Mouse (Mus musculus): Measurements from ENCODE around the gene Frmd8.
"Not testable (repeated sequence)": the region's sequence is repeated elsewhere in the genome, so short reads cannot be mapped to it uniquely, and the experiment has no call there.

Gene Frmd8

DNA sequence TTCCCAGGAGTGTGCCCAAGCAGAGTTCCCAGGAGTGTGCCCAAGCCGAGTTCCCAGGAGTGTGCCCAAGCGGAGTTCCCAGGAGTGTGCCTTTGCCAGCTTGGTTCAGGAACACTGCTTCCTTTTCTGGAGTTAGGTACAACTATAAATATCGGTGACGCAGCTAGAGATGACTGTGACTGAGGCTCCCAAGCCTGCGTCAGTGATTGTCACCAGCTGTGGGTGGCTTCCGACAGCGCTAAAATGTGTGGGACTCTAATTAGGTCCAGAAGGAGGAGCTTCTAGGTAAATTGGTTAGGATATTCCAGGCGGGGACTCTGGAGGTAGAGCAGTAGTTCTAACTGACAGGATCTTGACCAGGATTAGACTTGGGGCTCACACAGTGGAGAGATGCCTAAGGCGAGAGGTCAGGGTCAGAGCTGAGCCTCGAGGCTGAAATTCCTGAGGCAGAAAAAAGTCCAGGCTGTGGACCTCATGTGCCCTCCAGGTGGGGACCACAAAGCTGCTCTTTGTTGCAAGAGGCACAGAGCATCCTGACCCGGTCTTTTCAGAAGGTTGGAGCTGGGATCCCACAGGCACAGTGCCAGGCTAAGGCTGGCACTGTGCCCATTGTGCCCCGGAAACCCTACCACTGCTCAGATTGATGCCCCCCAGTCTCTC, 52.8 kb downstream of the Frmd8 start:
- in situ Hi-C loops (cut with MboI; ENCODE audit: low pct_unique_long_range_greater_than_20kb in 1 of 2, low sequenced_read_pairs in 2 of 2, unreplicated experiment in 1 of 2) = no loop called here

DNA sequence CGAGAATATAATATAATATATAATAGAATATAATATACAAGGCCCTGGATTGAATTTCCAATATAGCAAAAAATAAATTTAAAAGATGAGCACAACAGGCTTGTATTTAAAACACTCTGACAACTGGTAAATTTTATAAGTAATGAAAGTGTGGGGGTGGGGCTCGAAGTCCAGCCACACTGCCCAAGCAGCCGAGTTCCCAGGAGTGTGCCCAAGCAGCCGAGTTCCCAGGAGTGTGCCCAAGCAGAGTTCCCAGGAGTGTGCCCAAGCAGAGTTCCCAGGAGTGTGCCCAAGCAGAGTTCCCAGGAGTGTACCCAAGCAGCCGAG, 53.3 kb downstream of the Frmd8 start:
- in situ Hi-C loops (cut with MboI; ENCODE audit: low pct_unique_long_range_greater_than_20kb in 1 of 2, low sequenced_read_pairs in 2 of 2, unreplicated experiment in 1 of 2) = no loop called here

DNA sequence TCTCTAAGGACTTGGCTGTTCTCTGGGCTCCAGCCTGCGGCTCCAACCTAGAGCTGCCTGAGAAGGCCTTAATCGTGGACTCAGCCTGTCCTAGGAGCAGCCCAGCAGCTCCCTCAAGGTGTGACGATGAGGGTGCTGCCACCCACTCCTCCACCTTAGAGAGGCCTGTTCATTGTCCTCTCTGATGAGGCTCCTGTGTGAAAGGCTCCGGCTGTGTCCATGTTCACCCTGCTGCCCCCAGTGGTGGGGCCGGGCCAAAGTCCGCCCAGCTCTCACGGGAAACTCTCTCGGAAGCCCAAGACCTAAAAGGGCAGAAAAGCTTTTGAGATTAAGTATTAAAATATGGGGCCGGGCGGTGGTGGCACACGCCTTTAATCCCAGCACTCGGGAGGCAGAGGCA, 55.5 kb downstream of the Frmd8 start:
- in situ Hi-C loops (cut with MboI; ENCODE audit: low pct_unique_long_range_greater_than_20kb in 1 of 2, low sequenced_read_pairs in 2 of 2, unreplicated experiment in 1 of 2) = no loop called here

DNA sequence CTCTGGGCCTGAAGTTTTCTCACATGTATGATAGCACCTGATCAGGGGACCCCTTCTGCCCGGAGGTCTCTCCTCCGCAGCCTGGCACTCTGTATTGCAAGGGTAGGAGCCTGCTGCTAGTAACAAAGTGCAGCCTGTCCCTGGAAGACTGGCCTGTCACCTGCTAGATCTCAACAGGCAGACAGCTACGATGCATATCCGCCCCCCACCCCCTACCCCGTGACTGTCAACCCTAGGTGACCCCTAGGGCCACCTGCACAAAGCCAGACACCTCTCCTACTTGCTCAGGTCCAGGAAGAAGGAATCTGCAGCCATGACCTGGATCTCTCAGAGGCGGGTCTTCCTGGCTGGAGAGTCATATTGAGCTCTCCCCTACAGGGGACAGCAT, 56.5 kb downstream of the Frmd8 start:
- in situ Hi-C loops (cut with MboI; ENCODE audit: low pct_unique_long_range_greater_than_20kb in 1 of 2, low sequenced_read_pairs in 2 of 2, unreplicated experiment in 1 of 2) = no loop called here

DNA sequence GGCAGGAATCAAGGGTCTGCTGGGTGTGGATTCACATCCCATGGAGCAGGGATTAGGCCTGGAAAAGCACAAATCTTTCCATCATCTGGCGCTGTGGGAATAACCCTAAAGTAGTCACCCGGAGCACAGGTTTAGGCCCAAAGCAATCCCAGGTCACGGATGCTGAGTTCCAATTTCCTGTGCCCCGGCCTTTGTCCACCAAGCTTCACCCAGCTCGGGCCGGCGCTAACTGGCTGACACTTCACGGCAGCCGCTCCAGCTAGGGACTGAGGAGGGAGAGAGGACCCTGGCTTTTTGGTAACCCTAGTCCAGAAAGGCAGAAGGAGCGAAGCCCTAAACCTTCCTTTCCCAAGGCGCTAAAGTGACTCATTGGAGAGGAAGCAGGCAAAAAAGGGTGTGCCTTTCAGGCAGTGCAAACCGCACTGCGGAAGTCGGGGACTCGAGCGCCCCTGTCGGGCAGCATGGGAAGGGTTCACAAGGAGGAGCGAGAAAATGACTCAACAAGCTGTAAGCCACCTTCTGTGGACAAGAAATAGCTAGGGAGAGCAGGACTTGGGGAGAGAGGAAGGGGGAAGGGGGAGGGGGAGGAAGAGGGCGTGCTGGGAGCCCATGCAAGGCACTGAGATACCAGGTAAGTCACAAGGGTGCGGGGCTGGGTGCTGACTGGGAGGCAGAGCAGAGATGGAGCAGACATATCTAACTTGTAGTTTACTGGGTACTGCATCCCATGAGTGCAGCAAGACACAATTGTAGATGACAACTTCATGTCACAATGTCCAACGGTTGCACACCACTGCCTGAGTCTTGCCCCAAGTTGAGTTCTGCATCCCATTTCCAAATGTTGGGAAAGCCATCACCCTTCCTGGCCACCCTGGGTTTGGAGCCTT, 57.1 kb downstream of the Frmd8 start:
- in situ Hi-C loops (cut with MboI; ENCODE audit: low pct_unique_long_range_greater_than_20kb in 1 of 2, low sequenced_read_pairs in 2 of 2, unreplicated experiment in 1 of 2) = no loop called here

DNA sequence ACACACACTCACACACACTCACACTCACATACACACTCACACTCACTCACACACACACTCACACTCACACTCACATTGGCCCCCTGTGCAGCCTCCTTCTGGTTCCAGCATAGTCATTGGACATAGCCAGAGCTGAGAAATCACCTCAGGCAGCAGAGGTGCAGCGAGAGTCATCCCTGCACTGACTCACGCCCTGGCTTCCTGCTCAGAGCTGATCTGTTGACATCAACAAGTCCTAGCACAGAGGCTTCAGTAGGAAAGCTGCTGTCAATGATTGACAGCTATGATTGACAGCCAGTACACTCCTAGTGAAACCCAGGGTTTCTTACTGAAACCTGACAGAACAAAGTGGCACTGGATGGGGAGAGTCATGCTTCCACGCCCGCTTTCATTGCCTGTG, 59.1 kb downstream of the Frmd8 start:
- in situ Hi-C loops (cut with MboI; ENCODE audit: low pct_unique_long_range_greater_than_20kb in 1 of 2, low sequenced_read_pairs in 2 of 2, unreplicated experiment in 1 of 2) = no loop called here

DNA sequence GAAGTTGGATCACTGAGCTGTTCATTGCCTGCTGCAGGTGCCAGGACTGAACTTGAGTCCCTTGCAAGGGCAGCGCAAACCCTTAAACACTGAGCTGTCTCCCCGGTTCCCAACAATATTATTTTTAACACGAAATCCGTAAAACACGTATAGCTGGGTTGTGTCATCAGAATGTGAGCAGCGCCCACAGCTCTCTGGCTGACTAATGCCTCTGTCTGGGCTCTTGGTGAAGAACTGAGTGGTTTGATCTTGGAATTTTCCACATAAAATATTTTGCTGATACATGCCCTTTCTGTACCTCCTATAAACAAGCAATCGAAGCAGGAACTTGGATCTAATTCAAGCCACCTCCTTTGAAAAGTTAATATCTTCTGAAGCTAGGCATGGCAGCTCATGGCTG, 60.1 kb downstream of the Frmd8 start:
- in situ Hi-C loops (cut with MboI; ENCODE audit: low pct_unique_long_range_greater_than_20kb in 1 of 2, low sequenced_read_pairs in 2 of 2, unreplicated experiment in 1 of 2) = no loop called here

DNA sequence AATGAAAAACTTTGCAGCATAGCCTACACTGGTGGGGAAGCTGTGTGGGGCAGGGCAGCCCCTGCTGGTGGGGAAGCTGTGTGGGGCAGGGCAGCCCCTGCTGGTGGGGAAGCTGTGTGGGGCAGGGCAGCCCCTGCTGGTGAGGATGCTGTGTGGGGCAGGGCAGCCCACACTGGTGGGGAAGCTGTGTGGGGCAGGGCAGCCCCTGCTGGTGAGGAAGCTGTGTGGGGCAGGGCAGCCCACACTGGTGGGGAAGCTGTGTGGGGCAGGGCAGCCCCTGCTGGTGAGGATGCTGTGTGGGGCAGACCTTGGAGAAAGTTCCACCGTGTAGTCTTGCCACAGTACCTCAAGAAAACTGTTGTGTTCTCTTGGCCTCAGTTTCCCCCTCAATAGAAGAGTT, 61.0 kb downstream of the Frmd8 start:
- in situ Hi-C loops (cut with MboI; ENCODE audit: low pct_unique_long_range_greater_than_20kb in 1 of 2, low sequenced_read_pairs in 2 of 2, unreplicated experiment in 1 of 2) = not testable (repeated sequence)

DNA sequence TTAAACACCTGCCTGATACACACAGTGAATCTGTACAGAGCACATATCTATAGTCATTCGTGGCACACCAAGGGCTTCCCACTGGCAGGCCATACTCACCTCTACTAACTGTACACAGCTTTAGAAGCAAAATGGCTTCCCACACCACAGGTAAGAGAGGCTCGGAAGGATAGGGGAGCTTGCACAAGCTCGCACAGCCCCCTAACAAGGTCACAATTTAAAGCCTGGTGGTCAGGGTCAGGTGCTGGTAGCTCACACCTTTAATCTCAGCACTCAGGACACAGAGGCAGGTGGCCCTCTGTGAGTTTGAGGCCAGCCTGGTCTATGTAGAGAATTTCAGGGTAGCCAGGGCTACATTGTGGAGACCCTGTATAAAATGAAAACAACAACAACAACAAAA, 61.5 kb downstream of the Frmd8 start:
- in situ Hi-C loops (cut with MboI; ENCODE audit: low pct_unique_long_range_greater_than_20kb in 1 of 2, low sequenced_read_pairs in 2 of 2, unreplicated experiment in 1 of 2) = no loop called here

DNA sequence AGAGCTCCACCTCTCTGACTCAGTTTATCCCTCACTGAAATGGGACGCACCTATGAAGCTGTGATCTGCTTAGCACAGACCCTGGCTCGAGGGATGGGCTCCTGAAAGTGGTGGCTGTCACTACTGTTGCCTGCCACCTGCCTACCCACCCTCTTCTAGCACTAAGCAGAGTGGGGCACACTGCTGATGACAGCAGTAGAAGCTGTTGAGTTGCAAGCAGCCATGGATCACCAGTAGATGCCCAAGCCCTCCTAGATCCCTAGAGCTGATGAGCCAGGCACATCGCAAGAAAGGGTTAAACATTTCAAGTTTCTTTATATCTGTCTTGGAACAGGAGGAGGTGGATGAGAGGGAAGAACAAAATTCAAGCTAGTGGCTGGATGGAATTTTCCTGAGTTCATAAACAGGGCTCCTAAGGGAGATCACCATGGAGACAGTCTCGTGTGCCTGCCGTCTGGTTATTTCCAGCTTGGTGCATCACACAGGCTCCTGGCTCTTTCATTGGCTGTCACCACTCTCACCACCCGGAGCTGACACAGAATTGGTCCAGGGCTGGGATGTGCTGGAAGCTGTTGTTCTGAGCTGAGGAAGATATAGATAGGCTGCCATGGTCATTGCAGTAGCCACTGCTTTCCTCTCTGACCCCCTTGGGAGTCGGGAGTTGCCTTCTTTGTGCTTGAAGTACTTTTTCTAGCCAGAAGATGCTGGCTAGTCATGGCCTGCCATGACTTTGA, 63.1 kb downstream of the Frmd8 start:
- in situ Hi-C loops (cut with MboI; ENCODE audit: low pct_unique_long_range_greater_than_20kb in 1 of 2, low sequenced_read_pairs in 2 of 2, unreplicated experiment in 1 of 2) = no loop called here

DNA sequence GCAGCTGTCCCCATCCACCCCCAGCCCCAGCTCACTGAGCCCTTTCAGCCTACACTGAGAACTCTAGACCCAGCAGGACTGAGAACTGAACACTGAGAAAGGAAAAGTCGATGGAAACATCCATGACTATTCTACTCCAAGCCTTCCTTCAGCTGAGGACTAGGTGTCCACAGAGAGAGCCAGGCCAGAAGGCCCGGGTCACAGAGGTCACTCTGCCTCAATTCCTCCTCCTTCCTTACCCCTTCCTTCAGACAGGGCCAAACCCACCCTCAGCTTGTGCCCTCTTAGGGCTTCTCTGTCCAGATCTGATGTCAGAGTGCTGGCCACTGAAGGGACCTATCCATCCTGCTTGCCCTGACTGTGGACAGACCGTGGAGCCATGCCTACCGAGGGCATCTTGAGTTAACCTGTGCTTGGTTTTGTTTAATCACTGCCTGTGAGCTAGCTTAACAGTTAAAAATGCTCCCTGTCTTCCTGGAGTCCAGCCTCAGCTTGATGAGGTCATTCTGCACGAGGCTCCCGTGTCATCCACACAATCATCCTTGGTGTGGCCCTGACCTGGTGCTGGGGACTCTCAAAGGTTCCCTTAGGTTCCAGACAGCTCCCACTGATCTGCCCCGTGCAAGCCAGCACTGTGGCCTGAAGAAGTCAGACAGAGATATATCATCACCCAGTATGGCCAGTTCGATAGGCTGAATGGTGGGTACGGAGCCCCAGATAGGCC, 64.1 kb downstream of the Frmd8 start:
- in situ Hi-C loops (cut with MboI; ENCODE audit: low pct_unique_long_range_greater_than_20kb in 1 of 2, low sequenced_read_pairs in 2 of 2, unreplicated experiment in 1 of 2) = no loop called here

DNA sequence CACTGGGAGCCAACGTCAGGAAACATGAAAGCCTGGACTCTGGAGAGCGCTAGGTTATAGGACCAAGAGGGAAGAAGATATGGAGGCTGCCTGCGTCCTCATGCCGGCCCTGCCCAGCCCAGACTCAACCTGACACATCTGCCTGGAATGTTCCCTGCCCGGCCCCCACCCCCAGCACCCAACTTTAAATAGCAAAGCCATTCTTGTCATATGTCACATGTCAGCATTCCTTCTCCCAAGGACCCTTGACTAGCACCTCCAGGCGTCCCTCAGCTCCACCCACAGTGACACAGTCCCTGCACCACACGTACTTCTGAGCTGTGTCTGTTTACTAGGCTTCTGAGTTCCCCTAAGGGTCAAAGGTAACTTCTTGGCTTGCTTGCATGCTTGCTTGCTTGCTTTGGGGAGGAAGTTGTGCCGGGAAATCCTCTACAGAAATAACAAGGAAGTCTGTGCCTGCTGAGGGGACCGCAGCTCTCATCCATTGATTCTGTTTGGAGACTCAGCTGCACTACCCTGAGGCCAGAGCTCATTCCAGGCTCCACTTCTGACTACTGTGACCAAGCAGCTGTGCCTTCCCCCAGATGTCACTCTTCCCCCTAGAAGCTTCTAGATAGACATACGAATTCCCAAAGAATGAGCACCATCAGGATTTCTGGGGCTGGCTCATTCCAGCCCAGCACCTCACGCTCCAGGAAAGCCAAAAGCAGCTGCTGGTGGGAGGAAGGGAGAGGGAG, 64.8 kb downstream of the Frmd8 start:
- in situ Hi-C loops (cut with MboI; ENCODE audit: low pct_unique_long_range_greater_than_20kb in 1 of 2, low sequenced_read_pairs in 2 of 2, unreplicated experiment in 1 of 2) = no loop called here

DNA sequence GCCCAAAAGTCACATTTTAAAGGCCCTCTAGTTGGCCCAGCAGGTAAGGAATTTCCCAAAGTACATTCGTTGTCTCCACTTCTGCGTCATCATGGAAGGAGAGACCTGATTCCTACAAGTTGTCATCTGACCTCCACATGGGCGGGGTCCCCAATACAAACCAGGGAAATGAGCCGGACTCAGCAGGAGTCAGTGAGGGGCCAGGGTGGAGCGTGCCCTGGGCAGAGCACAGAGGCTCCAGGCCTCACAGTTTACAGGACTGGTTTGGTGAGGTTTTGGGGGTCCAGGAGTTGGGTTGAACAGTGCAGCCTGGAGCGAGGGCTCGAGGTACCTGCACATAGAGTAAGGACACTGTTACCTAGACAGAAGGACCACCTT, 65.4 kb downstream of the Frmd8 start:
- in situ Hi-C loops (cut with MboI; ENCODE audit: low pct_unique_long_range_greater_than_20kb in 1 of 2, low sequenced_read_pairs in 2 of 2, unreplicated experiment in 1 of 2) = no loop called here

DNA sequence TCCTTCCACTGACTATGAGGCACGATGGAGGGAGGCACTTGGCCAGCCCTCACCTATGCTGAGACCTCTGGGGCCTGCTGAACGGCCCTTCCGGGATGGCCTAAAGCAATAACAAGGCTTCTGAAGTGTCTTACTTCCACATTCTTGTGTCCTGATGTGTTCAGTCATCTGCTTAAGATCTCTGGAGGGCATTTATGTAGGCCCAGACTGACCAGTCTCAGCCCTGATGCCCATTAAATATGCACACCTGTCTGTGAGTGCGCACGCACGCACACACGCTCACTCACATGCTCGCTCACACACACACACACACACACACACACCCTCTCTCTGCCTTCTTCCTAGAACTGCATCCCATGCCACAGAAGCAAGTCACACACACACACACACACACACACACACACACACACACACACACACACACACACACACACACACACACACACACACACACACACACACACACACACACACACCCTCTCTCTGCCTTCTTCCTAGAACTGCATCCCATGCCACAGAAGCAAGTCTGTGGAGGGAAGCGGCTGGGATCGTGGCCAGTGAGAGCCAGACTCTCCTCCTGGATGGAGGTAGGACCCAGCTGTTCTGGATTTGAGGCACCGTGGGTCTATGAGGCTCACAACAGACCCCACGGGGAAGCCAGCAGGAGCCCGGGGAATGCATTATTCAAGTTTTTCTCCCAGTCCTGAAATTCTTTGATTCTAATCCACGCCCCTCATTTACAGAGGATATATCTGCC, 65.9 kb downstream of the Frmd8 start:
- in situ Hi-C loops (cut with MboI; ENCODE audit: low pct_unique_long_range_greater_than_20kb in 1 of 2, low sequenced_read_pairs in 2 of 2, unreplicated experiment in 1 of 2) = no loop called here

DNA sequence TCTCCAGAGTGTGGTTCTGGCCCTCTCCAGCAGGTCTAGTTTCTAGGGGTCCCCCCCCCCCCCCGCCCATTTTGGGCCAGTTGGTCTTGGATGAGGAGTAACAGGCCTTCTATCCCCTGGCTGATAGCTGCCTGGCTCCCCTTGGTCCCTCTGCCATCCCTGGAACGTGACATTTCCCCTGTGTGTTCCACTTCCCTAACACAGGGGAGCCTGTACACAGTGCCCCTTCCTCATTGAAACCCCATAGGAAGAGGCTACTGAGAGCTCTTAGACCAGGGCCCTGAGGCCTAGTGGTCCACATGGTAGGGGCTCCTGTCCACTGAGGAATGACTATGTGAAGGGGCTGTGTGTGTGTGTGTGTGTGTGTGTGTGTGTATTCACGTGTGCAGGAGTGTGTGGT, 67.3 kb downstream of the Frmd8 start:
- in situ Hi-C loops (cut with MboI; ENCODE audit: low pct_unique_long_range_greater_than_20kb in 1 of 2, low sequenced_read_pairs in 2 of 2, unreplicated experiment in 1 of 2) = no loop called here

DNA sequence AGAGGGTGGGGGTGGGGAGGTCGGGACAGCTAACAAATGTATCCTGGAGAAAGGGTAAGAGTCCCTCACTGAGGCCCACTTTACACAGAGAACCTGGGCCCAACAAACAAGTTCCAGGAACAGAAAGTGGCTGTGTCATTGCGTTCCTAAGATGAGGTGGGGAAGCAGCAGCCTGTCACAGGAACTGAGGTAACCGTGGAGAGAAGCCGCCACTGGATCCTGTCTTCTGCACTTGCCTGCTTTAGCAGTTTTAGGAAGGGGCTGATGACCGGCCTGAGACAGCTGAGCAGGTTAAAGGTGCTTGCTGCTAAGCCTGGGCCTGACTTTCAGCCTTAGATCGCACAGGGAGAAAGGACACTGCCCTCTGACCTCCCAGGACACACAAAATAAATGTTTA, 68.3 kb downstream of the Frmd8 start:
- in situ Hi-C loops (cut with MboI; ENCODE audit: low pct_unique_long_range_greater_than_20kb in 1 of 2, low sequenced_read_pairs in 2 of 2, unreplicated experiment in 1 of 2) = no loop called here

DNA sequence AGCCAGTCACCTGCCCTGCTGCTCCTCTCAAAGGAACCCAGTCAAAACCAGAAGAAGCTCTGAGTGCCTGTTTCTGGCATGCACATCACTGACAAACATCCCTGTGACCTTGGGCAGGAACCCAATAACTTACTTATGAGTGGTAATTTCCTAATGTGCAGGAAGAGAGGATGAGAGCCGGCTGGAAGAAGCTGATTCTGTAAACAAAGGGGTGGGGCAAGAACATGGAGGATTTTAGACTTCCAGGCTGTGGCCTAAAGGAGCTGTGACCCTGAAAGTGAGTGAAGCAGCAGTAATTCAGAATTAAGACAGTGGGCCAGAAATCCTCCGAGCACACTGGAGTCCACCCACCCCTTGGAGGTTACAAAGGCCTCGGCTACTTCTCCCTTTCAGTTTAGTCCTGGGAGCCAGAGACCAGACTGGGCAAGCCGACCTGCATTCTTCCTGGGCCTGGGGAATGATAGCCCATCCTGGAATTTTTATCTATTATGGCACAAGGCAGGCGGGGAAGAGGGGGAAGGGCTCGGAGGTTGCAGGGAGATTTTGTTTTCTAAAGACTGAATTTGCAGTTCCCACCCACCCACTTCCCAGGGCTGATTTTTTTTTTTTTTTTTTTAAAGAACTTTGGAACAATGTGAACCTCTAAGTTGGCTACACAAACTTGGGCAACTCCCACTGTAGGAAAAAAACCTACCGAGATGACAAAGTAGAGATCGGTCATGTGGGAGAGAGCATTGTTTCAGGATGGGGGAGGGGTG, 68.8 kb downstream of the Frmd8 start:
- in situ Hi-C loops (cut with MboI; ENCODE audit: low pct_unique_long_range_greater_than_20kb in 1 of 2, low sequenced_read_pairs in 2 of 2, unreplicated experiment in 1 of 2) = no loop called here
